ENCODE assay signal across 8 mouse cellular contexts in the genomic region with DNA sequence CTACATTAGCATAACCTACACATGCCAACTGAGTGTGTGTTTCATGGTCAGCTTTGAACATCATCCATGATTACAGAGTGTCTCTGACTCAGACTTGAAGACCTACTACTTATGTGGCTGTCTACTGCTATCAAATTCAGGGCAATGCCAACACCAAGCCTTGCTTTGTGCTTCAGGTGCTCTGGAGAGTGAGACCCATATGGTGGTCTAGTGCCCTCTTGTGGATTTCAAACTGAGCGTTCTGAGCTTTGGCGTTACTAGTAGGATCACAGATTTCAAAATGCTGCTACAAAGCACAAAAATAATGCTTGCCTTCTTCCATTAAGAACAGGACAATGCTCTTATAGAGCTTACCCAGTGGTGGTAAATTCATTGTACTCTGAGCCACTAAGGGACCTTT.
A peak's percentile ranks its signal among the peaks of the same experiment; 100 is the strongest.
DNase-seq lines count a peak whose midpoint lies in the region; ATAC-seq and TF ChIP-seq lines count a peak whose summit lies in the region.

No protein-coding gene starts in this region.

- peak; percentile 22 for DNase-seq in ES-E14 (ENCODE audit: low read depth, low spot score)
- peak; percentile 79 for DNase-seq in brain, adult 2 months (ENCODE audit: low read depth, low spot score)
- peak; percentile 23 to 39 for DNase-seq in heart, postnatal 36 days
- peak; percentile 40 for DNase-seq in retina, postnatal 1 day
- DNase-seq in yolk sac, embryonic 10.5 days (ENCODE audit: low spot score) = no peak

- H3K9ac ChIP-seq in intestine, postnatal 0 days (ENCODE audit: low read depth, low read length) = no peak overlapping the region
- no peak overlapping the region for H3K9ac ChIP-seq in intestine, embryonic 15.5 days
- no peak overlapping the region for H3K9ac ChIP-seq in ES-E14 (ENCODE audit: insufficient read depth, low read depth, low read length, poor library complexity, severe bottlenecking)

- no peaks in the 10 kb centered on the region for H3K9me3 ChIP-seq in intestine, postnatal 0 days (ENCODE audit: control insufficient read depth)
- no peaks in the 10 kb centered on the region for H3K9me3 ChIP-seq in intestine, embryonic 15.5 days
- no peaks in the 10 kb centered on the region for H3K9me3 ChIP-seq in ES-E14 (ENCODE audit: control insufficient read depth, insufficient read depth, low read depth, low read length)

- 45% methylated on average over 2 of the region's 2 CpGs for WGBS in intestine, postnatal 0 days
- WGBS in intestine, embryonic 15.5 days = 52% methylated on average over 2 of the region's 2 CpGs

- H3K27me3 ChIP-seq in intestine, postnatal 0 days (replicated peaks; ENCODE audit: control insufficient read depth, insufficient read depth, low read length) = no peaks in the 10 kb centered on the region
- no peaks in the 10 kb centered on the region for H3K27me3 ChIP-seq in intestine, embryonic 15.5 days (replicated peaks)

- H3K36me3 ChIP-seq in intestine, postnatal 0 days (ENCODE audit: control insufficient read depth, insufficient read depth) = no peaks in the 10 kb centered on the region
- H3K36me3 ChIP-seq in intestine, embryonic 15.5 days = no peaks in the 10 kb centered on the region
- no peaks in the 10 kb centered on the region for H3K36me3 ChIP-seq in ES-E14 (ENCODE audit: control insufficient read depth, insufficient read depth, low read length, poor library complexity, severe bottlenecking)

- H3K27ac ChIP-seq in intestine, postnatal 0 days (ENCODE audit: low read depth, low read length) = no peak overlapping the region
- H3K27ac ChIP-seq in intestine, embryonic 15.5 days = no peak overlapping the region
- H3K27ac ChIP-seq in ES-E14 (ENCODE audit: insufficient read depth, low read depth, low read length, poor library complexity, severe bottlenecking) = no peak overlapping the region

- no peak for ATAC-seq in intestine, postnatal 0 days
- no peak for ATAC-seq in intestine, embryonic 15.5 days
- ATAC-seq in megakaryocyte progenitor cell, adult 5-6 weeks (replicated peaks; ENCODE audit: poor library complexity) = no peak

- in situ Hi-C loops in ES-E14 (cut with MboI; ENCODE audit: low sequenced_read_pairs in 2 of 2, unreplicated experiment in 2 of 2) = loop anchor here in 1 of 2 experiments (25.0 kb wide), 1 partner anchor 387 kb away; no protein-coding TSS in a partner anchor

- peak; percentile 71 for TF ChIP-seq CTCF in intestine, postnatal 0 days (IDR thresholded peaks at IDR 0.05; ENCODE audit: low read depth)

- H3K4me1 ChIP-seq in intestine, postnatal 0 days (replicated peaks; ENCODE audit: control insufficient read depth, insufficient read depth, low read length) = no peaks in the 10 kb centered on the region
- H3K4me1 ChIP-seq in intestine, embryonic 15.5 days (replicated peaks) = no peaks in the 10 kb centered on the region
- H3K4me1 ChIP-seq in ES-E14 (ENCODE audit: control insufficient read depth in 2 of 2, insufficient read depth in 2 of 2, low read length in 2 of 2, poor library complexity in 1 of 2) = no peaks in the 10 kb centered on the region

- H3K4me2 ChIP-seq in intestine, postnatal 0 days (replicated peaks; ENCODE audit: low read depth) = no peak overlapping the region
- no peak overlapping the region for H3K4me2 ChIP-seq in intestine, embryonic 15.5 days (replicated peaks)

- H3K4me3 ChIP-seq in intestine, postnatal 0 days (ENCODE audit: low read depth, low read length) = no peak overlapping the region
- no peak overlapping the region for H3K4me3 ChIP-seq in intestine, embryonic 15.5 days (replicated peaks)
- no peak overlapping the region for H3K4me3 ChIP-seq in ES-E14 (ENCODE audit: insufficient read depth in 1 of 2, low read depth in 1 of 2, low read length in 2 of 2, poor library complexity in 1 of 2, severe bottlenecking in 1 of 2)

- intact Hi-C loops in heart, postnatal 36 days (cut with DNase I) = loop anchor here (1.0 to 10.0 kb wide), 4 partner anchors 396 to 560 kb away; partner anchors contain the start of gene Rpl37a

TF ChIP-seq in ES-E14, 5 proteins besides CTCF, POLR2A, EP300 and RAD21:
- peak; percentile 69; the same call in 1 of the 2 replicates for TF ChIP-seq ZC3H11A (IDR thresholded peaks at IDR 0.05; ENCODE audit: borderline replicate concordance, low read depth, low read length)
- no peak for TF ChIP-seq HCFC1 (IDR thresholded peaks at IDR 0.05; ENCODE audit: borderline replicate concordance, insufficient read depth, low read length)
TF ChIP-seq in ES-E14: peak in this region for 1.
